Mouse (Mus musculus) cerebellum, adult 2 months (tissue): ENCODE results near the gene Slc22a18.

Experiments used
- CTCF ChIP-seq: fragments of 200-500 bp; IDR thresholded peaks from 2 replicates; pipeline ENCODE4 v1.5.1; 2011; ENCODE audit warnings: low read depth, mild to moderate bottlenecking, control low read depth, low read length, moderate library complexity, borderline replicate concordance; ENCODE audit not compliant: insufficient read depth
- POLR2A ChIP-seq: fragments of 200-500 bp; IDR thresholded peaks from 2 replicates; pipeline ENCODE4 v1.6.1; 2011; ENCODE audit warnings: low read length, control low read depth, borderline replicate concordance; ENCODE audit not compliant: insufficient read depth

GRCm38 (mm10) chr7:143461294-143461870 lies 12.2 kb upstream of the Slc22a18 start:
- TF ChIP-seq CTCF (no peak), POLR2A (no peak)
